Mouse (Mus musculus): ENCODE results near the gene Col7a1.

Col7a1 gene

DNA sequence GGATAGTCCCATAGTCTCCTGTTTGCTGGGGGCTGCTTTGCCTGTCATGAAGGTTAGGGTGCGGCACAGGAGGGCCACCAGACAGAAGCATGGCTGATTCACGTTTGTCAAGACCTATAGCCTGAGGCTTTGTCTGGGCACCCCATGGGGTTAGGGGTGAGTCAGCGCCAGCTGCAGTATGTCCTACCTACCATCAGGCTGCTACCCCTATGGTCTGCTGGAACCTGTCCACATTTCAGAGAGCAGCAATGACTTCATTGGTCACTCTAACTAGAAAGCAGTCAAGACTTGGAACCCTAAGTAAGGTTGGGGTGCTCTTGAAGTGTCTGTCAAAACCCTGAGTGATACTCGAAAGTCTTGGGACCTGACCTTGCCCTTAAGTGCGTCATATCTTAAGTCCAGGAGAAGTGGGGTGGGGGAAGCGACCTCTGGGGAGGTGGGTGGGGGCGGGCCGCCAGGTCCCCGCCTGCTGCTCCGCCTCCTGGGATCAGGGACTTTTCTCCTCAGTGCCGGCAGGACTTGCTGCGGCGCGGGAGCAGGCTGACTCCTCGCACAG lies at the start of gene Col7a1:
Gene Col7a1 (plus strand): TSS at position 506 of the 556 bp plus-strand sequence.
- no peak for DNase-seq (ENCODE audit: low spot score)

DNA sequence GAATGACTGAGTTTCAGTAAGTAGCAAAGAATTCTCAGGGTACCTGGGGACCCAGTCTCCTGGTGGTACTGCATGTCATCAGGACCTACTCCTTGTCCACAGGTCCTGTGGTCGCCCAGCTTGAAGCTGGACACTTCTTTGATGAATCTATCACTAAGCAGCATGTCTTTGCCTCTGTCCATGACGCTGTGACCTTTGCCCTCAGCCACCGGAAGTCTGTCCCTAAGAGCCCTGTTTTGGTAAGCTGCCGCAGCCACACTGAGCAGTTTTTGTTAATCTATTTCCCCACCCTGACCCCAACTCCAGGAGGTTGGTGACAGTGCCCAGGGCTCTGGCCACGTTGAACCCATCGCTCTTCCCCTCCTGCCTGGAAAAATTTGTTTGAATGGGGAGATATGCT lies 41.1 kb upstream of the Col7a1 start:
- DNase-seq (ENCODE audit: low spot score): no peak

DNA sequence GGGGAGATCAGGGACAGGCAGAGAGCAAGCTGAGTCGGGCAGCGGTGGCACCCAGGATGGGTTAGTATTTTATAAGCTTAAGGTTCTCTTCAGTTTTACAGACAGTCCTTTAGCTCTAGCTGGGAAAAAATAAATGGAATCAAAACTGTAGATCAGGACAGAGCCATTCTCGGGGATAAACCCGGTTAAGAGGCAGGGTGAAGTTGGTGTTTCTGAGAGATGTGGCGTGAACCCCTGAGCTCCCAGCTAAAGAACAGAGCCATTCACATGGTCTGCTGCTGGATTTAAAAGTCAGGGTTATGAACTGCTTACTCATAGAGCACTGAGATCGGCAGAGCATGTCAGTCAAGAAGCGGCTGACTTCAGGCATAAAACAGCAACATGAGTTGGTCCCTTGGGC lies 40.2 kb upstream of the Col7a1 start:
- no peak for DNase-seq (ENCODE audit: low spot score)

DNA sequence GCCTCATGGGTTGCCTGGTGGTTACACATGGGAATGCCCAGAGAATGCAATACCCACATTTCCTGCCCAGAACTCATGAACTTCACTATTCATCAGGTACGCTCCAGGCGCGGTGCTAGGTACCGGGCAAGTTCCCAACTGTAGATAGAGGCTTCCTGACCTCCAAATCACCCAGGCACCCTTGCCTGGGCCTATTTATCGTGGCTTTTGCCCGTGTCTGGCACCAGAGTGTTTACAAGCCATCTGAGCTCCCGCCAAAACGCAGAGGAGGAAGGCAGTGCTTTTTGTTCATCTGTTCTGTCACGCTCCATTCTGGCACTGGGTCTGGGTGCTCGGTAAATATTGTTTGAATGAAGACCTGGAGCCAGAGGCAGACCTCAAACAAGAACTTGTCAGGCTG lies 39.8 kb upstream of the Col7a1 start:
- no peak for DNase-seq (ENCODE audit: low spot score)

DNA sequence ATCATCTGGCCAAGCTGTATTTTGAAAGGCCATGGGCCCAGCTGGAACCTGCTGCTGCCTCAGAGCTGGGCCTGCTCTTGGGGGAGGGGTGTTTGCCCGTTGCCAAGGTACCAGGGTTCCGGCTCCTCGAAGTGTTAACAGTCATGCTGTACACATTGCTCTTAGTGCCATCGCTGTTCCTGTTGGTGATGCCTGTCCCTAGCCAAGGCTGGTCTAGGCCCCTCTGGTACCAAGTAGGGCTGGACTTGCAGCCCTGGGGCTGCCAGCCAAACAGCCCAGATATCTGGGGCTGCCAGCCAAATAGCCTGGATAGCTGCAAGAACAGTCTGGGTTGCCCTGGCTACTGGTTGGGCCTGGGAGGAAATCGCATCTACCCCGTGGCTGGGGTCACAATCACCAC lies 38.9 kb upstream of the Col7a1 start, which contains the start of gene Tmem89:
Gene Tmem89 (plus strand): TSS at position 129 of the 400 bp plus-strand sequence.
- DNase-seq (ENCODE audit: low spot score): peak; percentile 56

DNA sequence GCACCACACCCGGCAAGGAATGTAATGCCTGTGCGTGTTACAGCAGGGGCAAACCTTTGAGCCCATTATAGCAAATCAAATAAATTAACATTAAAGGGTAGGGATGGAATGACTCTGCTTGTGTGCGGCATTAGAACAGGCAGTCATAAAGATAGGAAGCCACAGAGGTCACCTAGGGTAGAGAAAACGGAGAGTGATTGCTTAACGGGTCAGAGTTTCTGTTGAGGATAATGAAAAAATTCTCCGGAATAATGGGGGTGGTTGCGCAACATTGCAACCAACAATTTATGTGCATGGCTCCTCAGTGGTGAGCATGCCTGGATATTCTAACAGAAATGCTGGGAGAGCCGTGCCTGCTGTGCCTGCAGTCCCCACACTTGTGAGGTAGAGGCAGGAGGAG lies 27.5 kb upstream of the Col7a1 start:
- DNase-seq (ENCODE audit: low spot score): no peak

DNA sequence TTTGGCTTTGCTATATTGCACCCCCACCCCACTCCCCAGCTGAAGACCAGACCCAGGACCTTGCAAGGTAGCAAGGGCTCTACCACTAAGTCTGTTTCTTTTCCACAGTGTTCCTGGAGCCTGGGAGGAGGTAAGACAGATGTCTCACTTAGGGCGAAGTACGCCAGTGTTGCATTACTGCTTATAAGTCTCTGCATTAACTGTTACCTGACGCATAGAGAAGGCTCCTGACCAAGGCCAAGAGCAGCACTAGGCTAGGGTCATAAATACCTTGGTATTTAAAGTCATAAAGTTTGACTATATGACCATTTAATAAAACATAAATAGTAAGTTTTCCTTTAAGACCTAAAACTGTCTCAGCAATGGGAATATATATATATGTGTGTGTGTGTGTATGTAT lies 25.0 kb upstream of the Col7a1 start:
- no peak for DNase-seq (ENCODE audit: low spot score)

DNA sequence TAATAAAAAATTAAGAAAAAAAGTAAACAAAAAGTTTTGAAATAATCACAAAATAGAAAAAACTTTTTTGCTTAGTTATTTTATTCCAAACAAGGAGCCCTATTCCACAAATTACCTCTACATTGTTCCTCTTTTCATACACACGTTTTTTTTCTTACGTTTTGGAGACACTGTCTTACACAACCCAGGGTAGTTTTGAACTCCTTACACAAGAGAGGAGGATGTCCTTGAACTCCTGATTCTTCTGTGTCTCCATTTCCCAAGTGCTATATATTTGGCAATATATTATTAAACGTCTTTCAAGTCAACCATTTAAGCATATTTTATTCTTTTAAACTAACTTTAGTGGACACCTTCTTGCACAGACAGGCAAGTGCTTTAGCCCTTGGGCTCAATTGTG lies 17.4 kb upstream of the Col7a1 start:
- no peak for DNase-seq (ENCODE audit: low spot score)

DNA sequence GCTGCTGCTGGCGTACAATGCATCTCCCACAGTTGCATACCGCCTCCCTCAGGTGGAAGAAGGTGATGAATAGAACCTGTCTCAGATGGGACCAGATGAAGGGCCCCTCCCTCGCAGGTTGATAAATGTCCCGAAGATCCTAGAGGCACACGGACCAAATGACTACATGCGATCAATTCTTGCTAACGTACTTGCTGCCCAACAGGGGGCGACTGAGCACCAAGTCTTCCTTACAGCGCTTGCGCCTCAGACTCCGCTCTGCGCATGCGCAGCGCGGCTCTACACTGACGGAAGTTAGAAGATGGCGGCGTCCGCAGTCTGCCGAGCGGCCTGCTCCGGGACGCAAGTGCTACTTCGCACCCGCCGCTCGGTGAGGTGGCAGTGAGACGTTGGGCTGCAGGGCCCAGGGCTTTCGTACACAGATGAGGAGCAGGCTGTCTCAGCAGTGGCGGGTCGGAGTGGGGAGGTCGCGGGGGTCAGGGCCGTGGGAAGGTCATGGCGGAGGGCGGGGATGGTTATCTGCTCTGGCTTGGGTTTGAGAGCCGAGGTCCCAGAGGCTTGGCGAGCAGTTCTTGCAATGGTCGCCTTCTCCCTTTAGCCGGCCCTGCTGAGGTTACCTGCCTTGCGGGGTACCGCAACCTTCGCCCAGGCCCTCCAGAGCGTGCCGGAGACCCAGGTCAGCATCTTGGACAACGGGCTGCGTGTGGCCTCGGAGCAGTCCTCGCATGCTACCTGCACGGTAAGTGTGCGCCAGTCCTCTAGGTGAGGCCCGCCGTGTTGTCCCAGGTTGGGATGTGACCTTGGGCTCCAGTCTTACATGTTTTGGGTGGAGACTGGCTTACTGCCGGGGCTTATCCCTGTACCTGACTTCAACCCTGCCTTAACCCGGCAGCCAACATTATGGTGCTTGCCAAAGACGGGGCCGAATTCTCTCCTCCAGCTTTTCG lies 16.7 kb upstream of the Col7a1 start, which contains the start of gene Uqcrc1:
Gene Uqcrc1 (plus strand): TSS at position 216 of the 947 bp plus-strand sequence.
- peak; percentile 95 for DNase-seq (ENCODE audit: low spot score)

DNA sequence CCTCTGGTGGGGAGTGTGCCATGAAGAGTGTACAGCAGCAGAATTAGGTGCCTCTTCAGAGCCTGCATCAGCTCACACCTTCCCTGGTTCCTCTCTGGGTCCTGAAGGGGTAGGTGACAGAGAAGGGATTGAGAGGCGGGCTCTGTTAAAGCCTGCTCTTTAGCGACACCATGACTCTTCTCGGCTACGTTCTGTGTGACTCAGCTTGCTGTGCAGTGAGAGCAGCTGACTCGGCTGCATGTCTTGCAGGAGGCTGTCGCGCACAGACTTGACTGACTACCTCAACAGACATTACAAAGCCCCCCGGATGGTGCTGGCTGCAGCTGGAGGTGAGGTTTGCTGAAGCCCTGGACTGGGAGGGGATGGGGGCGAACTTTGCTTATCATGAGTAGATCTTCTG lies 8.3 kb upstream of the Col7a1 start:
- no peak for DNase-seq (ENCODE audit: low spot score)

DNA sequence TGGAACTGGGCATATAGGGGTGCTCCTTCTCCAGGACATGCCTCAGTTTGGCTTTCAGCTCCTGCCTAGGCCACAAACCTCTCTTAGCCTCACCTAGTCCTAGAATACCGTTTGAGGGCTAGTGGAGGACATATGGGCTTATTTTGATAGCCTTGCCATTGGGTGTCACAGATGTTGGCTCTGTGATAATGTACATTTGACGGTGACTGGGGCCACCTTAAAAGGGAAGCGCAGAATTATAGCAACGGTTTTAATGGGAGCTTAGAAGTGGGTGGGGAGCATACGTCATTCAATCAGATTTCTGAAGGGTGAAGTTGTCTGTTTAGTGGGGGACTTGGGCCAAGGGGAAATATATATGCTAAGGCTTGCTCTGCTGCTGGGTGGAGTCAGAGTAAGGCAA lies 7.8 kb upstream of the Col7a1 start:
- DNase-seq (ENCODE audit: low spot score): no peak

DNA sequence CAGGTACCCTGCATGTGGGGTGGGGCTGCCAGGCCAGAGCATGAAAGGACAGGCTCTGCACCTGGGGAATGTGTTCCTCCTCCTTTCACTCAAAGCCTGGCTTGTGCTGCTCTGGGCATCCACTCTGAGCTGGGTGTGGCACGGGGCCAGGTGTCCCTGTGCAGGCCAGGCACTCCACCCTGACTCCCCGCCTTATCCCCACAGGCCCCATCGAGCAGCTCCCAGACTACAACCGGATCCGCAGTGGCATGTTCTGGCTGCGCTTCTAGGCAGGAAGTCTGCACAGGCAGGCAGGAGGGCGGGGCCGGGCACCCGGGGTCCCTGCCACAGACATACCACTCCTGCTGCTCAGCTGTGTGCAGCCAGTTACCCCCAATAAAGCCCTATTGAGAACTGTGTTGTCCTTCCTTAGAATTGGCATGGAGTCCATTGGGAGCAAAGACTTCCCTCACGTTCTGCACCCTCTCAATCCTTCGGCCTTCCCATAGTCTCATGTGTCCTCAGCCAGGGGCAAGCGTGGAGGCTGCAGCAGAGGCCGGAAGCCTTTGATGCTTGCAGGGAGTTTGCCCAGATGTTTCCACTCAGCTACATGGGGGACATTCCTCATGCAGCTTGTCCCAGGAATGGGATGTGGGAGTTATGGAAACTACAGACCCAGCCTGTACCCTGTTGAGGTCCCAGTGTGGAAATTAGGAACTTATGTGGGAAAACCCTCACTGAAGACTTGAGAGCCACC lies 4.0 kb upstream of the Col7a1 start:
- no peak for DNase-seq (ENCODE audit: low spot score)

DNA sequence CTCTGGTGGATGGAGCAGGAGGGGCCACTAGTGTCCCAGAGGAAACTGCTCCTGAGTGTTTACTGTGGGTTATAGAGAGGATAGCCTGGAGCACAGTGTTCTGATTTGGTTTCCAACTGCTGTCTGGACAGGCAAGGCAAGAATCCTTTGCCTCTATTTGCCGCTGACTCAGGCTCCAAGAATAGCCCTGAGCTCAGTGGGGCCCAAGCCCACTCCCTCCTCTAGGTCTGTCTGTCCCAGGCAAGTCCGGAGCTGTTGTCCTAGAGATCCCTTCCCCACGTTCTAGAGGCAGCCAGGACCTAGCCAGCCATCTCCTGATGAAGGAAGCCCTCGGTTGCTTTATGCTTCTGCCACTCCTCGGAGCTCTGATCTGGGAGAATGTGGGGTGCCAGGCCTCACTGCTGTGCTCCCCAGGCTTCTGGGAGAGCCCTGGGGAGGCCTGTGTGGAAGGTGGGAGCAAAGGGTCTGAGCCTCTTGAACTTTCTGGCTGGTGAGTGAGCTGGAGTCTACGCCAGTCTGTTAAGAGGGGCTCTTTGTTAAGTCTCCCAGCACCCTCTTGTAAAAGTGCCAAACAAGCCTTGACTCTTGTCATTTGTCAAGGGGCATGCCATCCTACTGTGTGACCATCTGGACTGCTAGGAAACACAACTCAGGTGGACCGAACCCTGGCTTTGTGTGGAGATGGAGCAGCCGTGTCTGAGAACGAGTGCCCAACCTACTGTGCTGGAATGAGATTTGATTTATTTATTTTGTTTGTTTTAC lies 3.2 kb upstream of the Col7a1 start:
- DNase-seq (ENCODE audit: low spot score): no peak

DNA sequence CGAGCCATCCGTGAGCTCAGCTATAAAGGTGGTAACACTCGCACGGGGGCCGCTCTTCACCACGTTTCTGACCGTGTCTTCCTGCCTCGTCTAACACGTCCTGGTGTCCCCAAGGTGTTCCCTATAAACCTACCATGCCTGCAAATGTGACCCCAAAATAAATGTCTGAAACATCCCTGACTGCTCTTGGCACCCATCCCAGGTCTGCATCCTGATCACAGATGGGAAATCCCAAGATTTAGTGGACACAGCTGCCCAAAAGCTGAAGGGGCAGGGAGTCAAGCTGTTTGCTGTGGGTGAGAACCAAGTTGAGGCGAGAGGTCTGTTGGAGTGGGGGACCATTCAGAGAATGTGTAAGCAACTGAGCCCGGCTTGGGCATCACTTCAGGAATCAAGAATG lies 1.9 kb downstream of the Col7a1 start:
- no peak for DNase-seq (ENCODE audit: low spot score)

DNA sequence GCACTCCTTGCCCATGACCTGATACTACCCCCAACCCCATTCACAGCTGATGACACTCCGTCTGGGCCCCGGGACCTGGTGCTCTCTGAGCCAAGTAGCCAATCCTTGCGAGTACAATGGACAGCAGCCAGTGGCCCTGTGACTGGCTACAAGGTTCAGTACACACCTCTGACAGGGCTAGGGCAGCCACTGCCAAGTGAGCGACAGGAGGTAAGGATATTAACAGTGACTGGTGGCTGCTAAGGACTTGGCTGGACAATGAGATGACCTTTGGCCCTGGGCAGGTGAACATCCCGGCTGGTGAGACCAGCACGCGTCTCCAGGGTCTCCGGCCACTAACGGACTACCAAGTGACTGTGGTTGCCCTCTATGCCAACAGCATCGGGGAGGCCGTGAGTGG lies 2.5 kb downstream of the Col7a1 start:
- no peak for DNase-seq (ENCODE audit: low spot score)

DNA sequence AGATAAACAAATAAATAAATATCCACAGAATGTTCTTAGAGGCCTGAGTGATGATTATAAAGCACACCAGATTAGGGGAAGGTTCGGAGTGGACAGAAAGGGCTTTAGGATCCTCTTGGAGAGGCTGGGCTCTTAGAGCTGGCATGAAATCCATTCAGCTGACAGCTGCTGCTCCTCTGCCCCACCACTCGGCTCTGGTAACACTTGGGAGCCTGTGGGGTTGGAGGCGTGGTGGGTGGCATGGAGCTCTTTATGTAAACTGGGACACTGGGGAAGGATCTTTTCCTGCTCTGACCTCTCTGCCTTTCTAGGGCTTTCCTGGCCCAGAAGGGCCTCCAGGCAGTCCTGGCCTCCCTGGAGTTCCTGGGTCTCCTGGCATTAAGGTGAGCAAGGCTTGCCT lies 10.2 kb downstream of the Col7a1 start:
- DNase-seq (ENCODE audit: low spot score): no peak

DNA sequence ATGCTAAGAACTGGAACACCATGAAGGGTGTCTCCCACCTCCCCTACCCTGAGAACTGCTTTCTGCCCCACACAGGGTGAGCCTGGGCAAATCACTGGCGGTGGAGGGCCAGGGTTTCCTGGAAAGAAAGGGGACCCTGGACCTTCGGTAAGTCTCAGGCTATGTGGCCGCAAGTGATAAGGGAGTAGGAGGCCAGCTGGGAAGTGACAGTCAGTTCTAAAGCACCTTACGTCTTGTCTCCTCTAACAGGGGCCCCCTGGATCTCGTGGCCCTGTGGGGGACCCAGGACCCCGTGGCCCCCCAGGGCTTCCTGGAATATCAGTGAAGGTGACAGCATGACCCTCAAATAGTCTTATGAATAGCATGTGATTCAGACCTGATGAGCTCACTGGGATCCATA lies 11.0 kb downstream of the Col7a1 start:
- DNase-seq (ENCODE audit: low spot score): no peak

DNA sequence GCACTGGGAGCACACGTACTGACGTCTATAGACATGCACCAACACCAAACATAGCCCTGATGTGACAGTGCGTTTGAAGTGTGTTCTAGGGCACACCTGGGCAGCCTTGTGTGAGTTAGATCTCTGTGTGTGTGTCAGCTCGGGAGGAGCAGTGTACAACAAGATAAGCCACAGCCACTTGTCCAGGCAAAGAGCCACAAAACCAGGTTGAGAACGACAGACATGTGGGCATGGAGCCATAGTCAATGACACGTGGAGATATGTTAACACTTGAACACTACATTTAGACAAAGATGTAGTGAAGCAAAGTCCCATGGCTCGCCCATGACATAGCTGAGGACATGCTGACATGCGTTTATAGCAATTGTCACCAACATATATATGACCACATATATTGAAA lies 17.2 kb downstream of the Col7a1 start:
- DNase-seq (ENCODE audit: low spot score): no peak

DNA sequence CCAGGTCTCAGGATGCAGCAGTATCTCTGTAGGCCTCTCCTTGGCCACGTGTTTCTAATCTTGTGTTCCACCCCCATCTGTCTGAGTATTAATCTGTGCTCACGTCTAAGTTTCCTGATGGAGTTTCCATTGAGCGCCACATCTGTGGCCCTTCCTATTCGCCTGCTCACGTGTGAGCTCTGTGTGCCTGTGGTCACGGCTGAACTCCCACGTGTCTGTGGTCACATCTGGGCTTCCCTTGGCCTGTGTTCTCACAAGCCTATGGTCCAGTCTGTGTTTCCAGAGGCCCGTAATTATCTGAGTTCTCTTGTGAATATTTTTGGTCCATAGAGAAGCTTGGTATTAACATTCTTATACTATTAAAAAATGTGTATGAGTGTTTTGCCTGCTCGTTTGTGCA lies 23.1 kb downstream of the Col7a1 start:
- no peak for DNase-seq (ENCODE audit: low spot score)

DNA sequence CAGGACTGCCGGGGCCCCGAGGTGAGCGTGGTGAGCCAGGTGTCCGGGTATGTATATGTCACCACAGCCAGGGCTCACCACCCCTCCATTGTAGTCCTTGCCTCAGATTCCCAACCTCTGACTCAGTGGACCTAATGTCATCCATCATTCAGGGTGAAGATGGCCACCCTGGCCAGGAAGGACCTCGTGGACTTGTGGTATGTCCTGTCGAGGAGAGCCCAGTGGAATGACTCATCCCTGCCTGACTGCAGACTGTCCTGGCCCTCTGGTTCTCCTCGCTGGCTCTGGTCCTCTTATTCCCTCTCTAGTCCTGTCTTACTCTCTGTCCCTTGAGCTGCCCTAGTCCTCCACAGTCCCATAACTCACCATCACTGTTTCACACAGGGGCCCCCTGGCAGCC lies 24.6 kb downstream of the Col7a1 start:
- DNase-seq (ENCODE audit: low spot score): no peak

DNA sequence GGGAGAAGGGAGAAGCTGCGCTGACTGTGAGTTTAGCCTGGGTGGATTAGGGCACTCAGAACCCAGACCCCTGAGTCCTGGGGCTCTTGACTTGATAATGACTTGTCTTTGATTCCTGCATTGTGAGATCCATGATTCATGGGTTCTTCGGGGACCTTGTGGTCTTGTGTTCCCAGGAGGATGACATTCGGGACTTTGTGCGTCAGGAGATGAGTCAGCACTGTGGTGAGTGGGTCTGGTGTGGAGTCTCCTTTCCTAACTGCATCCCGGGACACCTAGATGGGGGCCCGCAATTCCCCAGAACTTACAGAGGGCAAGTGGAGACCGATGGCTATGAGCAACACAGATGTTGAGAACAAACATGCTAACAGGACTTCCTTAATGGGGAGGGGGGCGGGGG lies 29.1 kb downstream of the Col7a1 start:
- DNase-seq (ENCODE audit: low spot score): no peak

DNA sequence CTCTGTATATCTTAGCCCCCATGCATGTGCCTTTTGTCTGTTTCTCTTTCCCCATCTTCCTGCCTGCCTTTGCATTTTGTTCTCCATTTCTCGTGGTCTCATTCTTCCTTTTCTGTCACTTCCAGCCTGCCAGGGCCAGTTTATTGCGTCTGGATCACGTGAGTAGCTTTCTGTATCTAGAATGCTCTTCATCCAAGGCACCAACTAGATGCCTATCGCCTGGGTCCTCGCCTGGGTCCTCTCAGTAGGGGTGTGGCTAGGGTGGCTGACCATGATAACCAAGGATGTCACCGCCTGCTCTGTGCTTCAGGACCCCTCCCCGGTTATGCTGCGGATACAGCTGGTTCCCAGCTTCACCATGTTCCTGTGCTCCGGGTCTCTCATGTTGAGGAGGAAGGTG lies 29.8 kb downstream of the Col7a1 start:
- DNase-seq (ENCODE audit: low spot score): no peak
